Mouse (Mus musculus) megakaryocyte, embryonic 14.5 days (primary cell): ENCODE data around the gene Ccnb1ip1.

Experiments
- FLI1 ChIP-seq: IDR thresholded peaks from 2 replicates; pipeline ENCODE4 v1.6.1; 2012; ENCODE audit warnings: low read length, inconsistent platforms, mixed read lengths
- GATA1 ChIP-seq: IDR thresholded peaks from 3 replicates; pipeline ENCODE4 v1.6.1; 2012; ENCODE audit warnings: mixed read lengths, low read length, inconsistent platforms, borderline replicate concordance

GRCm38 (mm10) chr14:50785251-50785637 lies 22.3 kb downstream of the Ccnb1ip1 start, which contains the start of gene Ttc5:
- TF ChIP-seq GATA1 (no peak), FLI1 (no peak)
